Mouse (Mus musculus): ENCODE measurements around the gene Rev1. TPM values are rescaled to one million over a fixed set of nuclear protein-coding genes. Genes with fewer than 3 reads are reported as not detected.

The Rev1 gene
- polyA plus RNA-seq, 1 experiment from 2014 or later: 43.5 TPM

GRCm38 (mm10) chr1:38058417-38058816 is 71.2 kb downstream of the Rev1 start:
- peaks cover 82% of the 10 kb centered on the region for H3K36me3 ChIP-seq

GRCm38 (mm10) chr1:38055176-38055575 is 74.4 kb downstream of the Rev1 start:
- Histone ChIP-seq H3K36me3 (peaks cover 85% of the 10 kb centered on the region), H3K9me3 (no peaks in the 10 kb centered on the region), H3K27me3 (no peaks in the 10 kb centered on the region), H3K27ac (no peak overlapping the region), H3K4me2 (no peak overlapping the region), H3K9ac (no peak overlapping the region), H3K4me3 (no peak overlapping the region), H3K4me1 (replicated peaks) (no peaks in the 10 kb centered on the region)
- ATAC-seq (ENCODE audit: low FRiP score): no peak
- 89% methylated on average over 5 of the region's 5 CpGs for WGBS

More at GRCm38 (mm10) chr1:38058417-38058816, 71.2 kb downstream of the Rev1 start:
- H3K9me3 ChIP-seq: no peaks in the 10 kb centered on the region
- WGBS: 82% methylated on average over 6 of the region's 6 CpGs
- no peak overlapping the region for H3K27ac ChIP-seq
- H3K4me1 ChIP-seq (replicated peaks): no peaks in the 10 kb centered on the region
- no peak overlapping the region for H3K4me3 ChIP-seq
- no peaks in the 10 kb centered on the region for H3K27me3 ChIP-seq
- no peak overlapping the region for H3K9ac ChIP-seq
- H3K4me2 ChIP-seq: no peak overlapping the region
- no peak for ATAC-seq (ENCODE audit: low FRiP score)

- no peak overlapping the region for H3K9ac ChIP-seq
- ATAC-seq (ENCODE audit: low FRiP score): no peak
- H3K4me1 ChIP-seq (replicated peaks): no peaks in the 10 kb centered on the region
- no peak overlapping the region for H3K4me2 ChIP-seq
- H3K9me3 ChIP-seq: no peaks in the 10 kb centered on the region
- H3K27ac ChIP-seq: no peak overlapping the region
- H3K4me3 ChIP-seq: no peak overlapping the region
- 78% methylated on average over 4 of the region's 4 CpGs for WGBS
- H3K36me3 ChIP-seq: peaks cover 93% of the 10 kb centered on the region
- H3K27me3 ChIP-seq: no peaks in the 10 kb centered on the region
Observed at GRCm38 (mm10) chr1:38049562-38049961, 80.0 kb downstream of the Rev1 start.

- no peaks in the 10 kb centered on the region for H3K4me1 ChIP-seq (replicated peaks)
- 91% methylated on average over 3 of the region's 3 CpGs for WGBS
- no peaks in the 10 kb centered on the region for H3K9me3 ChIP-seq
- peaks cover 82% of the 10 kb centered on the region for H3K36me3 ChIP-seq
- no peak overlapping the region for H3K4me2 ChIP-seq
- H3K4me3 ChIP-seq: no peak overlapping the region
- no peak overlapping the region for H3K9ac ChIP-seq
- no peak for ATAC-seq (ENCODE audit: low FRiP score)
- no peaks in the 10 kb centered on the region for H3K27me3 ChIP-seq
- H3K27ac ChIP-seq: no peak overlapping the region
Observed at GRCm38 (mm10) chr1:38048121-38048520, 81.5 kb downstream of the Rev1 start.

GRCm38 (mm10) chr1:38038898-38039297 is 90.7 kb downstream of the Rev1 start:
- Histone ChIP-seq H3K36me3 (peaks cover 76% of the 10 kb centered on the region), H3K27me3 (no peaks in the 10 kb centered on the region), H3K27ac (no peak overlapping the region), H3K9ac (no peak overlapping the region), H3K4me1 (replicated peaks) (no peaks in the 10 kb centered on the region), H3K9me3 (no peaks in the 10 kb centered on the region), H3K4me3 (no peak overlapping the region), H3K4me2 (no peak overlapping the region)
- 94% methylated on average over 2 of the region's 2 CpGs for WGBS
- ATAC-seq (ENCODE audit: low FRiP score): no peak

GRCm38 (mm10) chr1:38037375-38037774 is 92.2 kb downstream of the Rev1 start:
- Histone ChIP-seq H3K4me2 (no peak overlapping the region), H3K4me1 (replicated peaks) (no peaks in the 10 kb centered on the region), H3K9ac (no peak overlapping the region), H3K36me3 (peaks cover 81% of the 10 kb centered on the region), H3K27me3 (no peaks in the 10 kb centered on the region), H3K27ac (no peak overlapping the region), H3K9me3 (no peaks in the 10 kb centered on the region), H3K4me3 (no peak overlapping the region)
- 97% methylated on average over 5 of the region's 5 CpGs for WGBS
- ATAC-seq (ENCODE audit: low FRiP score): no peak

- Histone ChIP-seq H3K9ac (no peak overlapping the region), H3K4me3 (no peak overlapping the region), H3K4me2 (no peak overlapping the region), H3K9me3 (no peaks in the 10 kb centered on the region), H3K4me1 (replicated peaks) (no peaks in the 10 kb centered on the region), H3K27me3 (no peaks in the 10 kb centered on the region), H3K36me3 (peaks cover 73% of the 10 kb centered on the region), H3K27ac (no peak overlapping the region)
- WGBS: 89% methylated on average over 4 of the region's 4 CpGs
- ATAC-seq (ENCODE audit: low FRiP score): no peak
Observed at GRCm38 (mm10) chr1:38035521-38035920, 94.1 kb downstream of the Rev1 start.

GRCm38 (mm10) chr1:38031391-38031790 is 98.2 kb downstream of the Rev1 start:
- H3K36me3 ChIP-seq: peaks cover 39% of the 10 kb centered on the region
- H3K9me3 ChIP-seq: no peaks in the 10 kb centered on the region
- no peak overlapping the region for H3K9ac ChIP-seq
- no peak overlapping the region for H3K27ac ChIP-seq
- no peak for ATAC-seq (ENCODE audit: low FRiP score)
- H3K4me1 ChIP-seq (replicated peaks): no peaks in the 10 kb centered on the region
- H3K27me3 ChIP-seq: no peaks in the 10 kb centered on the region
- no peak overlapping the region for H3K4me2 ChIP-seq
- WGBS: 95% methylated on average over 5 of the region's 5 CpGs
- no peak overlapping the region for H3K4me3 ChIP-seq

GRCm38 (mm10) chr1:38027301-38027700 is 102.3 kb downstream of the Rev1 start:
- Histone ChIP-seq H3K27me3 (no peaks in the 10 kb centered on the region), H3K36me3 (peaks cover 32% of the 10 kb centered on the region), H3K9me3 (no peaks in the 10 kb centered on the region), H3K4me1 (replicated peaks) (no peaks in the 10 kb centered on the region), H3K4me3 (no peak overlapping the region), H3K4me2 (no peak overlapping the region), H3K27ac (no peak overlapping the region), H3K9ac (no peak overlapping the region)
- WGBS: 97% methylated on average over 7 of the region's 7 CpGs
- ATAC-seq (ENCODE audit: low FRiP score): no peak

- Histone ChIP-seq H3K9ac (no peak overlapping the region), H3K9me3 (no peaks in the 10 kb centered on the region), H3K4me3 (no peak overlapping the region), H3K4me2 (no peak overlapping the region), H3K27me3 (no peaks in the 10 kb centered on the region), H3K36me3 (peaks cover 18% of the 10 kb centered on the region), H3K4me1 (replicated peaks) (no peaks in the 10 kb centered on the region), H3K27ac (no peak overlapping the region)
- ATAC-seq (ENCODE audit: low FRiP score): no peak
- WGBS: 99% methylated on average over 2 of the region's 2 CpGs
Observed at GRCm38 (mm10) chr1:38014551-38015203, 114.9 kb downstream of the Rev1 start.

GRCm38 (mm10) chr1:38012509-38012908 is 117.1 kb downstream of the Rev1 start:
- Histone ChIP-seq H3K27ac (no peak overlapping the region), H3K4me3 (no peak overlapping the region), H3K4me1 (replicated peaks) (no peaks in the 10 kb centered on the region), H3K27me3 (no peaks in the 10 kb centered on the region), H3K9ac (no peak overlapping the region), H3K9me3 (no peaks in the 10 kb centered on the region), H3K36me3 (no peaks in the 10 kb centered on the region), H3K4me2 (no peak overlapping the region)
- no peak for ATAC-seq (ENCODE audit: low FRiP score)

- H3K9ac ChIP-seq: no peak overlapping the region
- H3K4me2 ChIP-seq: no peak overlapping the region
- H3K27me3 ChIP-seq: no peaks in the 10 kb centered on the region
- ATAC-seq (ENCODE audit: low FRiP score): no peak
- 88% methylated on average over 3 of the region's 3 CpGs for WGBS
- no peaks in the 10 kb centered on the region for H3K9me3 ChIP-seq
- H3K4me3 ChIP-seq: no peak overlapping the region
- no peak overlapping the region for H3K27ac ChIP-seq
- H3K36me3 ChIP-seq: no peaks in the 10 kb centered on the region
- H3K4me1 ChIP-seq (replicated peaks): no peaks in the 10 kb centered on the region
Observed at GRCm38 (mm10) chr1:38012104-38012503, 117.5 kb downstream of the Rev1 start.

GRCm38 (mm10) chr1:38011647-38012046 is 118.0 kb downstream of the Rev1 start:
- H3K36me3 ChIP-seq: no peaks in the 10 kb centered on the region
- no peaks in the 10 kb centered on the region for H3K4me1 ChIP-seq (replicated peaks)
- no peak for ATAC-seq (ENCODE audit: low FRiP score)
- no peaks in the 10 kb centered on the region for H3K27me3 ChIP-seq
- H3K9ac ChIP-seq: no peak overlapping the region
- no peaks in the 10 kb centered on the region for H3K9me3 ChIP-seq
- H3K27ac ChIP-seq: no peak overlapping the region
- H3K4me2 ChIP-seq: no peak overlapping the region
- WGBS: 83% methylated on average over 6 of the region's 6 CpGs
- no peak overlapping the region for H3K4me3 ChIP-seq
